Mouse (Mus musculus): ENCODE data around the gene Abhd12.

- TF ChIP-seq CTCF (IDR thresholded peaks at IDR 0.05; ENCODE audit: low read depth) (no peak), EP300 (optimal IDR thresholded peaks at IDR 0.05) (no peak)
Measured at GRCm38 (mm10) chr2:150944017-150944416, 39.5 kb upstream of the Abhd12 start.

Measured in stomach, postnatal 0 days (tissue).